Mouse (Mus musculus) lung, adult 10 weeks (tissue): ENCODE measurements around the gene Mtf1. TPM values are rescaled to one million over a fixed set of nuclear protein-coding genes. Genes with fewer than 3 reads are reported as not detected.

Experiments
- polyA plus RNA-seq: library from polyadenylated mRNA; stranded (reverse); fragments of 350-450 nt; fragmentation: Illumina TruSeq; extraction: RNeasy Lipid Tissue Mini Kit (QIAGEN cat#74804); gene quantifications from one replicate; pipeline ENCODE4 v1.2.3, GENCODE M21; 2014; ENCODE audit warnings: low read depth, low replicate concordance; ENCODE audit not compliant: insufficient read depth

Mtf1 gene
- 6.6 TPM for polyA plus RNA-seq

GRCm38 (mm10) chr4:124801552-124802308 is at the start of gene Mtf1:
Gene Mtf1, plus strand, starts transcription at chr4:124802104.

GRCm38 (mm10) chr4:124850261-124850913 is 48.5 kb downstream of the Mtf1 start, which contains the start of gene Yrdc:
Gene Yrdc, plus strand, starts transcription at chr4:124850679.

GRCm38 (mm10) chr4:124850933-124851658 is 49.2 kb downstream of the Mtf1 start, which contains the start of gene 1110065P20Rik:
Gene 1110065P20Rik, minus strand, starts transcription at chr4:124851196.

GRCm38 (mm10) chr4:124861283-124862188 is 59.6 kb downstream of the Mtf1 start, which contains the start of gene Maneal:
Gene Maneal, minus strand, starts transcription at chr4:124862171.

GRCm38 (mm10) chr4:124880599-124880998 is 78.7 kb downstream of the Mtf1 start, which contains the start of gene Epha10:
Gene Epha10, plus strand, starts transcription at chr4:124880899.

Other genes with a start within 250 kb of the Mtf1 start
- gene 3100002H09Rik, start 191.3 kb upstream of the Mtf1 start, polyA plus RNA-seq: not detected
- gene Pou3f1, start 145.3 kb upstream of the Mtf1 start, polyA plus RNA-seq: not detected
- 26.3 TPM for gene Utp11, start 108.5 kb upstream of the Mtf1 start, polyA plus RNA-seq
- gene Fhl3, start 101.4 kb upstream of the Mtf1 start, polyA plus RNA-seq: 3.3 TPM
- gene Sf3a3, start 87.3 kb upstream of the Mtf1 start, polyA plus RNA-seq: 29.9 TPM
- 33.4 TPM for gene Inpp5b, start 60.3 kb upstream of the Mtf1 start, polyA plus RNA-seq
- gene Yrdc, start 48.6 kb downstream of the Mtf1 start, polyA plus RNA-seq: 28.4 TPM
- gene 1110065P20Rik, start 49.1 kb downstream of the Mtf1 start, polyA plus RNA-seq: 29.6 TPM
- gene Maneal, start 60.1 kb downstream of the Mtf1 start, polyA plus RNA-seq: 0.08 TPM
- not detected for gene Epha10, start 78.8 kb downstream of the Mtf1 start, polyA plus RNA-seq
- 6.6 TPM for gene 9930104L06Rik, start 134.9 kb downstream of the Mtf1 start, polyA plus RNA-seq
- gene Cdca8, start 137.2 kb downstream of the Mtf1 start, polyA plus RNA-seq: 1.6 TPM
- 11.9 TPM for gene Rspo1, start 184.3 kb downstream of the Mtf1 start, polyA plus RNA-seq
- gene Gnl2, start 214.5 kb downstream of the Mtf1 start, polyA plus RNA-seq: 24.7 TPM